Mouse (Mus musculus) liver, embryonic 14.5 days (tissue): ENCODE data around the gene Lmntd2. TPM values are rescaled to one million over a fixed set of nuclear protein-coding genes. Genes with fewer than 3 reads are reported as not detected.
A peak's percentile ranks its signal among the peaks of the same experiment; 100 is the strongest.

Experiments used
- ATAC-seq: fragments of 200-750 bp; cut with Nextera tagmentation; 2 replicates; pipeline ENCODE4 v1.8.0; 2017; ENCODE audit warnings: moderate number of reproducible peaks, mild to moderate bottlenecking, moderate library complexity; ENCODE audit not compliant: insufficient read depth
- DNase-seq, 3 experiments: peaks; one replicate each; pipeline ENCODE4 v3.0.0-alpha.2; 2012 to 2013; ENCODE audit warnings: low read depth in 3 of 3, low spot score in 3 of 3
- H3K27ac ChIP-seq: fragments of 300-500 bp; sonication (generic); 2 replicates; pipeline ENCODE4 v1.5.1; 2014; ENCODE audit warnings: moderate library complexity, mild to moderate bottlenecking, control low read depth, inconsistent platforms
- H3K27me3 ChIP-seq: fragments of 300-500 bp; sonication (generic); 2 replicates; pipeline ENCODE4 v1.6.1; 2014; ENCODE audit warnings: mild to moderate bottlenecking, low read length, moderate library complexity; ENCODE audit not compliant: control insufficient read depth, insufficient read depth
- H3K36me3 ChIP-seq: fragments of 300-500 bp; sonication (generic); replicated peaks from 2 replicates; pipeline ENCODE4 v1.6.1; 2014; ENCODE audit warnings: low read depth; ENCODE audit not compliant: control insufficient read depth, insufficient read depth
- H3K4me1 ChIP-seq, 2 experiments: fragments of 200-500 bp in 1 of 2; fragments of 300-500 bp in 1 of 2; sonication (generic) in 1 of 2; replicated peaks; 2 replicates each; pipeline ENCODE4 v1.6.1; 2012 to 2014; ENCODE audit warnings: antibody characterized with exemption in 1 of 2, inconsistent platforms in 1 of 2, low read length in 1 of 2; ENCODE audit not compliant: control insufficient read depth in 2 of 2, insufficient read depth in 2 of 2
- H3K4me2 ChIP-seq: fragments of 300-500 bp; sonication (generic); 2 replicates; pipeline ENCODE4 v1.6.1; 2014; ENCODE audit warnings: low read depth, mild to moderate bottlenecking, control low read depth, moderate library complexity
- H3K4me3 ChIP-seq, 2 experiments: fragments of 200-500 bp in 1 of 2; fragments of 300-500 bp in 1 of 2; sonication (generic) in 1 of 2; 2 replicates each; pipeline ENCODE4 v1.5.1; 2012 to 2014; ENCODE audit warnings: low read depth in 2 of 2, low read length in 2 of 2, mild to moderate bottlenecking in 2 of 2, control low read depth in 1 of 2, inconsistent platforms in 1 of 2, moderate library complexity in 1 of 2; ENCODE audit not compliant: insufficient read depth in 1 of 2
- H3K9ac ChIP-seq: fragments of 300-500 bp; sonication (generic); replicated peaks from 2 replicates; pipeline ENCODE4 v1.6.1; 2014; ENCODE audit warnings: mild to moderate bottlenecking, control low read depth, moderate library complexity
- H3K9me3 ChIP-seq: fragments of 300-500 bp; sonication (generic); 2 replicates; pipeline ENCODE4 v1.6.1; 2016; ENCODE audit warnings: low read length, mixed read lengths; ENCODE audit not compliant: control insufficient read depth
- CTCF ChIP-seq: IDR thresholded peaks from 2 replicates; pipeline ENCODE4 v1.5.1; 2016; ENCODE audit warnings: antibody characterized with exemption, low read depth, control low read depth
- EP300 ChIP-seq: IDR thresholded peaks from 2 replicates; pipeline ENCODE4 v1.6.1; 2016; ENCODE audit warnings: antibody characterized with exemption, low read depth
- WGBS: fragments of 180-500 bp; shearing (Covaris S2); extraction: QIAGEN DNeasy Blood & Tissue Kit; methylation state at CpG from one replicate; pipeline ENCODE4 v1.1.7; 2014; ENCODE audit not compliant: insufficient replicate concordance; 5-methylcytosine and 5-hydroxymethylcytosine counted together
- polyA plus RNA-seq, 2 experiments: library from polyadenylated mRNA; depleted of rRNA in 1 of 2; stranded (reverse) in 1 of 2; unstranded in 1 of 2; fragments of >200 nt; fragmentation: Nextera tagmentation in 1 of 2; extraction: Ambion mirVana in 1 of 2; gene quantifications; 2 replicates each; pipeline versions ENCODE4 v1.2.1 to v1.2.3; 2012 to 2014

Lmntd2 gene
- polyA plus RNA-seq, 2 experiments = 0.25 to 2.0 TPM

DNA sequence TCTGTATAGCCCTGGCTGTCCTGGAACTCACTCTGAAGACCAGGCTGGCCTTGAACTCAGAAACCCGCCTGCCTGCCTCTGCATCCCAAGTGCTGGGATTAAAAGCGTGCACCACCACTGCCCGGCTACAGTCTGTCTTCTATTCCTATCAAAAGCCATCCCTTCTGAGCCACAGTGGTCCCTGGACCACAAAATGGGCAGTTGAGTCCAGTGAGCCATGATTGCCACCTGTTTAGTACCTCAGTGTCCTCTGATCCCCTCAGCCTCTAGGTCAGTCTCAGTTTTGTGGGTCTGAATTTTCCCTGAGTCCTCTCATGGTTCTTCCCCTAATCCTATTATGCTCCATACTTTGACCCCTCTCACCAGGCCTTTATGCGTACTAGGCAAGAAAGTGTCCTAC lies 13.9 kb upstream of the Lmntd2 start:
- ATAC-seq = no peak
- DNase-seq = no peak
- Histone ChIP-seq H3K36me3 (peaks cover 19% of the 10 kb centered on the region), H3K4me2 (peak overlapping the region; percentile 74), H3K27me3 (no peaks in the 10 kb centered on the region), H3K9me3 (no peaks in the 10 kb centered on the region), H3K4me1 (peaks cover 9 to 13% of the 10 kb centered on the region in 2 experiments), H3K27ac (peak overlapping the region; percentile 29), H3K9ac (peak overlapping the region; percentile 97), H3K4me3 (peak overlapping the region in 1 of 2 experiments; percentile 95; a peak in 2 of 4 replicates)
- TF ChIP-seq CTCF (no peak), EP300 (no peak)
- WGBS = 69% methylated on average over 4 of the region's 4 CpGs

DNA sequence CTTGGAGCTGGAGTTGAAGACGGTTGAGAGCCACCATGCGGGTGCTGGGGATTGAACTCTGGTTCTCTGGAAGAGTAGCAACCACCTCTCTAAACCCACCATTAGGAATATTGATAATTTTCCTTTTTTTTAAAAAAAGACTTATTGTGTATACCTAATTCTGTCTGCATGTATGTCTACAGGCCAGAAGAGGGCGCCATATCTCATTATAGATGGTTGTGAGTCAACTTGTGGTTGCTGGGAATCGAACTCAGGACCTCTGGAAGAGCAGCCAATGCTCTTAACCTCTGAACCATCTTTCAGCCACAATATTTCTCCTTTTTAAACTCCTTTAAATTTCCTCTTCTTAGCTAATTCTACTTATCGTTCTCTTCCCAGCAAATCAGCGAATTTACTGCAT lies 12.7 kb upstream of the Lmntd2 start:
- Histone ChIP-seq H3K9me3 (no peaks in the 10 kb centered on the region), H3K9ac (no peak overlapping the region), H3K4me2 (no peak overlapping the region), H3K36me3 (peaks cover 6% of the 10 kb centered on the region), H3K4me3 (no peak overlapping the region), H3K27me3 (no peaks in the 10 kb centered on the region), H3K27ac (no peak overlapping the region), H3K4me1 (peaks cover 18 to 23% of the 10 kb centered on the region in 2 experiments)
- ATAC-seq (no peak), DNase-seq (no peak)
- TF ChIP-seq EP300 (no peak), CTCF (peak; percentile 31; the same call in 1 of the 2 replicates)
- 78% methylated on average over 6 of the region's 6 CpGs for WGBS

DNA sequence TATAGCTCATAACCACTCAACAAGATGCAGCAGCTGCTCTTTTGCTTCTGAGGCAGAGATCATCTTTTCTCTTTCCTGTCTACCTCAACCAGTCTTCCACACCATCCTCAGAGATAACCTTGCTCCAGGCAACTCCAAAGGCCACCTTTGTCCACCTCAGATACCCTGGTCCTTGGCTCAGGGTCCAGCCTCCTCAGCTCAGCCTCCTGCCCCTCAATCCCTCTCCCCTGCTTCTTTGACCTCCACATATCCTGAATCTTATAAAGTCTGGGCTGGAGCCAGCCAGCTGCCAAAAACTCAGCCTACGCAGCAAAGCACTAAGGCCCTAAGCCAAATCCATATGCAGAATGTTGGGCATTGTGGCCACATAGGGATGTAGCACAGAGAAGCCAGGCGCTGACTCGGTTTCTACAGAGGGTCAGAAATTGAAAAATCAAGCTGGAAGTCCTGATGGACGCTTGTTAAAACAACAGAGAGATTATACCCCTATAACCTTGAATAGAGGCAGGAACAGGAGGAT lies 8.9 kb upstream of the Lmntd2 start:
- DNase-seq = no peak
- Histone ChIP-seq H3K27me3 (no peaks in the 10 kb centered on the region), H3K9me3 (no peaks in the 10 kb centered on the region), H3K9ac (peak overlapping the region; percentile 68), H3K4me3 (no peak overlapping the region), H3K4me1 (peaks cover 16 to 29% of the 10 kb centered on the region in 2 experiments), H3K36me3 (peaks cover 6% of the 10 kb centered on the region; the same call in 1 of the 2 replicates), H3K4me2 (peak overlapping the region; percentile 85), H3K27ac (peak overlapping the region; percentile 81)
- TF ChIP-seq CTCF (no peak), EP300 (no peak)
- ATAC-seq = no peak
- WGBS = 84% methylated on average over 4 of the region's 4 CpGs

DNA sequence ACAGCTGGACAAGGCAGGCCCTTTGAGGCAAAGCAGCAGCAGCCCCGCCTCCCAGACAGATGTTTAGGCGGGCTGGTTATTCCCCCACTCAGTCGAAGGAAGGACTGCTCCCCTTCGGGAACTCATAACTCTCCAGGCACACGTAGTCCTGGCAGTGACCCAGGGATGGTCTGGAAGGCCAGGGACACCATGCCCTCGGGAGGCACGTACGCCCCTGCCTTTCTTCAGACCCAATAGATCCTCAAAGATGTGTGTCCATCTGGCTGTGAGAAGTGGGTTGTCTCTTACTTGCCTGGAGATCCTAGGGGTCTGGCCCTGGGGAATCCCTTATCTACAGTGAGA lies 8.2 kb upstream of the Lmntd2 start:
- Histone ChIP-seq H3K9me3 (no peaks in the 10 kb centered on the region), H3K9ac (peak overlapping the region; percentile 68), H3K4me3 (peak overlapping the region; percentile 26 to 40), H3K4me2 (peak overlapping the region; percentile 85), H3K36me3 (peaks cover 6% of the 10 kb centered on the region; the same call in 1 of the 2 replicates), H3K4me1 (peaks cover 16 to 28% of the 10 kb centered on the region in 2 experiments), H3K27me3 (no peaks in the 10 kb centered on the region), H3K27ac (peak overlapping the region; percentile 81)
- WGBS = 9% methylated on average over 8 of the region's 8 CpGs
- no peak for TF ChIP-seq EP300
- TF ChIP-seq CTCF = no peak
- no peak for ATAC-seq
- DNase-seq = no peak

DNA sequence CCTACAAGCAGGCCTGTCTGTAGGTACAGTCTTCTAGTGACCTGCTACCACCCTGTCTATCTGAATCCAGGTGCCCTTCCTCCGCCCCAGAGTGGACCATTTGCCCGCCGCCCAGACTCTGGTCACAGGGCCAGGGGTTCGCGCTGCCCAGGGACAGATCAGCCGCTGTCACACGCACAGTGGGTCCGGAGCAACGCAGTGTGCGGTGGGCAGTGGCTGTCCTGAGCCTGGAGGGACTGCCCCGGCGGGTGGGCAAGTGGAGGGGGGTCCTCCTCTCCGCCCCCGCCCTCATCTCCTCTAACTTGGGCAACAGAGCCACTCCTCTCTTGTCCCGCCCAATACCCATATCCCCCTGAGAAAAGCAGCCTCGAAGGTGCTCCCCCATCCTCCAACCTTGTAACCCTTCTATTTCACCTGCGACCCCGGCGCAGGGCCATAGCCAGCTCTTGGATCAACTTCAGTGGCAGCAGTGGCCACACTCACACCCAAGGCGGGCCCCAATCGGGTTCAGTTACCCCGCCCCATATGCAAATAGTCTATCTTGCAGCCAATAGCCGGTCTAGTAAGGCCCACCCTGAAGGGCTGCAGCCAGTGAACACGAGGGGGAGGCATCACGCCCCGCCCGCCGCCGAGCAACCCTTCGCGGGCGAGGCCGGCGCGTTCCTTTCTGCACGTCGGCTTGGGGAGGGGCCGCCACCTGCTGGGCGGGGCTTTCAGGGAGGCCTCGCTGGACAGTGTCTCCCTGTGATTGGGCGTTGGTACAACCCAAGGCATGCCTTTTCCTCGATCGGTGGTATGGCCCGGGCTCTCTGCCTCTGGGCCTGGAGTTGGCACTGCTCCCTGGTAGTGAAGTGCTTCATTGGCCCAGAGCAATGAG lies 7.6 kb upstream of the Lmntd2 start:
- TF ChIP-seq EP300 = peak; percentile 57
- TF ChIP-seq CTCF = peak; percentile 56
- H3K9me3 ChIP-seq = no peaks in the 10 kb centered on the region
- peak overlapping the region; percentile 81 for H3K27ac ChIP-seq
- peaks cover 6% of the 10 kb centered on the region; the same call in 1 of the 2 replicates for H3K36me3 ChIP-seq
- 9% methylated on average over 42 of the region's 44 CpGs for WGBS
- peak; percentile 96 for ATAC-seq
- no peaks in the 10 kb centered on the region for H3K27me3 ChIP-seq
- peak; percentile 98 to 99 (median 99) for DNase-seq
- H3K4me1 ChIP-seq = peaks cover 17 to 32% of the 10 kb centered on the region in 2 experiments
- peak overlapping the region; percentile 85 for H3K4me2 ChIP-seq
- H3K9ac ChIP-seq = peak overlapping the region; percentile 84
- peak overlapping the region; percentile 73 to 78 for H3K4me3 ChIP-seq
